Mouse (Mus musculus): ENCODE measurements around the gene Olfr39.

Gene Olfr39

DNA sequence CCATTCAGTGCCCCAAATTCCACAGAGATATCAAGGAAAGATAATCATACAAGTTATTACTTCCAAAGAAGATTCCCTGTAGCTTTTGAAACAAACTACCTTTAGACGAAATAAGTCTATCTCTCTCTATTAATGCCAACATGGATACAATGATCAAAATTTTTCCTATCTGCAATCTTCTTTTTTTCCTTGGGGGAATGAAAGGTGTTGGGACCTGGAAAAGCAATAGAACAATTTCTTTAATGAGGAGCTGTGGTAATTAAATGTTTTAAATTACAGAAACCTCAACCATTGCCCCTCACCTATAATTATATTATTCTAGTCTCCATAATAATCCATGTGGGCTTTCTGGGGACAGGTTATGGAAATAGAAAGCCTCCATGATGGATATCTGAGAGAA is at the start of gene Olfr39:
Olfr39 (plus strand) TSS at position 301 of the 400 bp plus-strand sequence.
- DNase-seq (ENCODE audit: low read depth, low spot score) = no peak

DNA sequence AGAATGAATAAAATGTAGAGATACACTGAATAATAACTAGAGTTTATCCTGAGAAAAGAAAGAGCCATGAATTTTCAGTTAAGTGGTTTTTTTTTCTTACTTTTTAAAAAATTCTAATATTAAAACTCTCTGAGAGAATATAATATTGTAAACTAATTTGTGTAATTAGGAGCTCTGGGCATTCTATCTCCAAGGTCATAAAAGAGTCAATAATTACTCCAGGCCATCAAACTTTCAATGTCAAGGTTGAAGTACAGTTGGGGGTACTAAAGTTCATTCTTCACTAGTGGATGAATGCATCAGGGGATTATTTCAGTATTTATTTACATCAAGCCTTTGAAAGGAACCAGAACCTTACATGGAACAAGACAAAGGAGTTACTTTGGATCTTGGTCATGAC is 45.3 kb upstream of the Olfr39 start, which contains the start of gene Olfr872:
Olfr872 (plus strand) TSS at position 301 of the 400 bp plus-strand sequence.
- no peak for DNase-seq (ENCODE audit: low read depth, low spot score)

- no peak for DNase-seq (ENCODE audit: low read depth, low spot score)
Observed at GRCm38 (mm10) chr9:20237378-20237777, 44.8 kb upstream of the Olfr39 start.

- peak; percentile 77 for DNase-seq (ENCODE audit: low read depth, low spot score)
Observed at GRCm38 (mm10) chr9:20295562-20295961, 13.4 kb downstream of the Olfr39 start.

DNA sequence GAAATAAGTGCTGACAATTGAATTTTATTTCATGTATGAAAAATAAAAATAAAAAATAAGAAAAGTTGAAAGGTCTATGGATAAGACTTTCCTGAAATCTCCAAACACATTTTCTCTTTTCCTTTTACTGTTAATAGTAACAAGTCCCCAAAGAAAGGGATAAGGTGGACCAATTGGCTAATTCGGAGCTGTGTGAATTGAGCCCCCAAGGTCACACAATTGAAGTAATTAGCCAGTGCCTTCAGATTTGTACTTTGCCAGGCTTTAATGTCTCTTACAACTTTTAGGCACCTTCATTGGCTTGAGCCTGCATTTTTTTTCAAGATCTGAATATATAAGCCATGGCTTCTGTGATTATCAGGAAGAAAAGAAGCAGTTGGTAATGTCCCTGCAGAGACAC is 16.1 kb downstream of the Olfr39 start, which contains the start of gene Olfr873:
Olfr873 (plus strand) TSS at position 301 of the 400 bp plus-strand sequence.
- DNase-seq (ENCODE audit: low read depth, low spot score) = no peak

GRCm38 (mm10) chr9:20335994-20336393 is 53.8 kb downstream of the Olfr39 start, which contains the start of gene Olfr18:
Olfr18 (minus strand) TSS chr9:20336094.
- no peak for DNase-seq (ENCODE audit: low read depth, low spot score)
